In the genomic region with DNA sequence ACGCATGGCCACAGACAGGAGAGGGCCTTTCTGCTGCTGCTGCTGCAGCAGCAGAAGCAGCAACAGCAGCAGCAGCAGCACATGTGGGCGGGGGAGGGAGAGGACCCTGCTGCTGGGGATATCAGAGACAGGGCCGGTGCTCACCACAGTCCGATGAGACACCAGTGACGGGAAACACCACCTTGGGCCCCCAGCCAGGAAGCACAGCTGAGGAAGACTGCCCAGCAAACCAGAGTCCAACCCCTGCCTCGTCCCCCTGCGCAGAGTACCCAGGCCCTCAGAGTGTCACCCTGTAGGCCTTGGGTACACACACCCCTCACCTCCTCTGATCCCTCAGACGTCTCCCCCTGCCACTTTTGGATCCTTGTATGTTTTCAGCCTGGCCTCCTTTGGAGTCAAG, we compare ENCODE assay signal across 24 mouse cellular contexts. TPM values are rescaled to one million over a fixed set of nuclear protein-coding genes. Genes with fewer than 3 reads are reported as not detected.
A peak's percentile ranks its signal among the peaks of the same experiment; 100 is the strongest.
DNase-seq lines count a peak whose midpoint lies in the region; ATAC-seq and TF ChIP-seq lines count a peak whose summit lies in the region.
"Had no signal": no experiment of that assay in that cellular context is flagged by ENCODE, and none has a peak within 500 bp of the region (broad histone marks: within the 10 kb centered on the region; RNA-seq: fewer than 3 reads in every experiment).

No protein-coding gene starts in this region.

- H3K9ac ChIP-seq in forebrain, embryonic 11.5 days (ENCODE audit: low read length) = no peak overlapping the region
- H3K9ac ChIP-seq in midbrain, embryonic 16.5 days (ENCODE audit: low read depth, low read length) = no peak overlapping the region
- H3K9ac ChIP-seq: embryonic facial prominence, embryonic 13.5 days had no signal

- DNase-seq in cerebellum, adult 2 months = no peak
- DNase-seq in cerebellum, adult 8-10 months = no peak
- DNase-seq in forebrain, embryonic 10.5 days (ENCODE audit: extremely low spot score, low spot score) = no peak
- no peak for DNase-seq in forebrain, embryonic 11.5 days (ENCODE audit: low spot score)
- no peak for DNase-seq in midbrain, embryonic 10.5 days (ENCODE audit: low spot score)
- no peak for DNase-seq in limb, embryonic 10.5 days (ENCODE audit: low spot score)
- DNase-seq in left cerebral cortex, adult 9 months (ENCODE audit: low spot score in 2 of 2) = no peak
- DNase-seq: adrenal gland, postnatal 25 days; B cell, adult 2 months; gastrocnemius, postnatal 10 days; heart, adult 18-20 months; heart, postnatal 10 days; heart, postnatal 4 days had no signal

- no peaks in the 10 kb centered on the region for H3K9me3 ChIP-seq in forebrain, embryonic 10.5 days
- no peaks in the 10 kb centered on the region for H3K9me3 ChIP-seq in forebrain, embryonic 11.5 days (ENCODE audit: control insufficient read depth, low read length)
- no peaks in the 10 kb centered on the region for H3K9me3 ChIP-seq in midbrain, embryonic 10.5 days (replicated peaks)
- H3K9me3 ChIP-seq in midbrain, embryonic 16.5 days (replicated peaks; ENCODE audit: control insufficient read depth, low read length, poor library complexity, severe bottlenecking) = no peaks in the 10 kb centered on the region
- H3K9me3 ChIP-seq in limb, embryonic 10.5 days (replicated peaks) = no peaks in the 10 kb centered on the region
- H3K9me3 ChIP-seq: embryonic facial prominence, embryonic 13.5 days; heart, embryonic 10.5 days had no signal

- no peak for TF ChIP-seq CTCF in cerebellum, adult 2 months (IDR thresholded peaks at IDR 0.05; ENCODE audit: borderline replicate concordance, insufficient read depth, low read depth, low read length)

- H3K27ac ChIP-seq in cerebellum, adult 2 months (ENCODE audit: insufficient read depth, low read length) = peak overlapping the region; percentile 61
- peak overlapping the region; percentile 48; the same call in 1 of the 2 replicates for H3K27ac ChIP-seq in forebrain, embryonic 10.5 days
- no peak overlapping the region for H3K27ac ChIP-seq in forebrain, embryonic 11.5 days (ENCODE audit: low read depth, low read length)
- H3K27ac ChIP-seq in midbrain, embryonic 10.5 days (replicated peaks) = peak overlapping the region; percentile 55; the same call in 1 of the 2 replicates
- no peak overlapping the region for H3K27ac ChIP-seq in midbrain, embryonic 16.5 days (ENCODE audit: low read length)
- peak overlapping the region; percentile 42; the same call in 1 of the 2 replicates for H3K27ac ChIP-seq in limb, embryonic 10.5 days
- H3K27ac ChIP-seq: embryonic facial prominence, embryonic 13.5 days; heart, embryonic 10.5 days had no signal

- H3K4me3 ChIP-seq in cerebellum, adult 2 months (replicated peaks; ENCODE audit: insufficient read depth, low read depth, low read length) = no peak overlapping the region
- H3K4me3 ChIP-seq in forebrain, embryonic 10.5 days = no peak overlapping the region
- no peak overlapping the region for H3K4me3 ChIP-seq in forebrain, embryonic 11.5 days (ENCODE audit: low read depth, low read length)
- no peak overlapping the region for H3K4me3 ChIP-seq in midbrain, embryonic 10.5 days
- H3K4me3 ChIP-seq in midbrain, embryonic 16.5 days (ENCODE audit: low read depth, low read length) = no peak overlapping the region
- H3K4me3 ChIP-seq in limb, embryonic 10.5 days = no peak overlapping the region
- H3K4me3 ChIP-seq: embryonic facial prominence, embryonic 13.5 days; heart, embryonic 10.5 days had no signal

- no peaks in the 10 kb centered on the region for H3K36me3 ChIP-seq in forebrain, embryonic 10.5 days (replicated peaks)
- H3K36me3 ChIP-seq in forebrain, embryonic 11.5 days (ENCODE audit: control insufficient read depth, insufficient read depth, low read length) = no peaks in the 10 kb centered on the region
- no peaks in the 10 kb centered on the region for H3K36me3 ChIP-seq in midbrain, embryonic 10.5 days
- H3K36me3 ChIP-seq in midbrain, embryonic 16.5 days (ENCODE audit: control insufficient read depth, insufficient read depth, low read length) = no peaks in the 10 kb centered on the region
- H3K36me3 ChIP-seq in limb, embryonic 10.5 days = no peaks in the 10 kb centered on the region
- H3K36me3 ChIP-seq: embryonic facial prominence, embryonic 13.5 days; heart, embryonic 10.5 days had no signal

- WGBS in cerebellum, adult 2 months = 31% methylated on average over 8 of the region's 8 CpGs
- 55% methylated on average over 8 of the region's 8 CpGs for WGBS in forebrain, embryonic 10.5 days
- WGBS in forebrain, embryonic 11.5 days = 53% methylated on average over 8 of the region's 8 CpGs
- WGBS in midbrain, embryonic 10.5 days = 53% methylated on average over 8 of the region's 8 CpGs
- 39% methylated on average over 6 of the region's 8 CpGs for WGBS in midbrain, embryonic 16.5 days
- 36% methylated on average over 8 of the region's 8 CpGs for WGBS in limb, embryonic 10.5 days

- ATAC-seq in forebrain, embryonic 11.5 days (replicated peaks; ENCODE audit: low FRiP score) = no peak
- no peak for ATAC-seq in midbrain, embryonic 16.5 days
- ATAC-seq: activated CD4-positive, CD25-positive, alpha-beta regulatory T cell, adult 4 months; CD4-positive, CD25-positive, alpha-beta regulatory T cell, adult 4 months; forebrain, embryonic 16.5 days; hindbrain, embryonic 16.5 days; inflammation-experienced regulatory T-cells, adult 6 months; intestine, postnatal 0 days; Patski had no signal

- peaks cover 89% of the 10 kb centered on the region for H3K4me1 ChIP-seq in cerebellum, adult 2 months (ENCODE audit: control insufficient read depth, insufficient read depth, low read length)
- H3K4me1 ChIP-seq in forebrain, embryonic 10.5 days = peaks cover 44% of the 10 kb centered on the region
- H3K4me1 ChIP-seq in forebrain, embryonic 11.5 days (replicated peaks; ENCODE audit: control insufficient read depth, insufficient read depth, low read length) = peaks cover 3% of the 10 kb centered on the region; the same call in 1 of the 2 replicates
- peaks cover 57% of the 10 kb centered on the region for H3K4me1 ChIP-seq in midbrain, embryonic 10.5 days
- peaks cover 6% of the 10 kb centered on the region; the same call in 1 of the 2 replicates for H3K4me1 ChIP-seq in midbrain, embryonic 16.5 days (ENCODE audit: control insufficient read depth, insufficient read depth, low read length)
- H3K4me1 ChIP-seq in limb, embryonic 10.5 days = peaks cover 33% of the 10 kb centered on the region

- no peak overlapping the region for H3K4me2 ChIP-seq in forebrain, embryonic 11.5 days (ENCODE audit: low read depth, low read length, severe bottlenecking)
- H3K4me2 ChIP-seq in midbrain, embryonic 16.5 days (ENCODE audit: low read length) = no peak overlapping the region
- H3K4me2 ChIP-seq: embryonic facial prominence, embryonic 13.5 days had no signal

- H3K27me3 ChIP-seq in cerebellum, adult 2 months (ENCODE audit: control insufficient read depth, insufficient read depth, low read length) = no peaks in the 10 kb centered on the region
- peaks cover 6% of the 10 kb centered on the region; the same call in 1 of the 2 replicates for H3K27me3 ChIP-seq in forebrain, embryonic 10.5 days (ENCODE audit: poor library complexity, severe bottlenecking)
- H3K27me3 ChIP-seq in forebrain, embryonic 11.5 days (ENCODE audit: control insufficient read depth, insufficient read depth, low read length) = no peaks in the 10 kb centered on the region
- no peaks in the 10 kb centered on the region for H3K27me3 ChIP-seq in midbrain, embryonic 10.5 days (ENCODE audit: low read depth, poor library complexity, severe bottlenecking)
- no peaks in the 10 kb centered on the region for H3K27me3 ChIP-seq in midbrain, embryonic 16.5 days (ENCODE audit: control insufficient read depth, insufficient read depth, low read depth, low read length)
- 0 out of 2 replicates have a peak, but pooled peaks cover 10% of the 10 kb centered on the region for H3K27me3 ChIP-seq in limb, embryonic 10.5 days (ENCODE audit: low read depth, poor library complexity, severe bottlenecking)

- no peak for TF ChIP-seq POLR2A in cerebellum, adult 2 months (IDR thresholded peaks at IDR 0.05; ENCODE audit: borderline replicate concordance, insufficient read depth, low read length)

RNA-seq across cellular contexts. Expression of a gene that starts 35.3 kb away (rescaled TPM):
- 310 and 403 TPM in 2 replicates for polyA plus RNA-seq in cerebellum, adult 2 months (2012; rRNA removed)
- 0.61 and 0.73 TPM in 2 replicates for polyA plus RNA-seq in forebrain, embryonic 10.5 days (2016; fragmentation: Nextera tagmentation; extraction: Ambion mirVana)
- 0.99 and 1.3 TPM in 2 replicates for polyA plus RNA-seq in forebrain, embryonic 11.5 days (2014; fragmentation: Nextera tagmentation; extraction: Ambion mirVana)
- polyA plus RNA-seq in midbrain, embryonic 10.5 days (2016; fragmentation: Nextera tagmentation; extraction: Ambion mirVana) = 2.8 and 3.5 TPM in 2 replicates
- 7.5 and 11.0 TPM in 2 replicates for polyA plus RNA-seq in midbrain, embryonic 16.5 days (2015; fragmentation: Nextera tagmentation; extraction: Ambion mirVana)
- polyA plus RNA-seq in limb, embryonic 10.5 days (2016; fragmentation: Nextera tagmentation; extraction: Ambion mirVana) = 0.06 and 0.35 TPM in 2 replicates
- polyA plus RNA-seq: CD4-positive, CD25-positive, alpha-beta regulatory T cell, adult 4 months; heart, embryonic 14.5 days had no signal

Comparison
In these comparisons a context has a peak if more than half of its experiments do, and no peak if none do; other contexts are left out.
1. H3K27ac ChIP-seq: peak in cerebellum, adult 2 months (single experiment), forebrain, embryonic 10.5 days (single experiment), midbrain, embryonic 10.5 days (single experiment) and limb, embryonic 10.5 days (single experiment); none in forebrain, embryonic 11.5 days (single experiment) and midbrain, embryonic 16.5 days (single experiment).
2. RNA of a gene that starts 35.3 kb away (polyA plus RNA-seq): 310 to 403 TPM in cerebellum, adult 2 months; 7.5 to 11.0 TPM in midbrain, embryonic 16.5 days, 2.8 to 3.5 TPM in midbrain, embryonic 10.5 days, 0.99 to 1.3 TPM in forebrain, embryonic 11.5 days, 0.61 to 0.73 TPM in forebrain, embryonic 10.5 days and 0.06 to 0.35 TPM in limb, embryonic 10.5 days; every median in the first group is over 10 times any median in the second.